Mouse (Mus musculus) cerebellum, postnatal 36 days (tissue): ENCODE measurements at regions not wholly inside any gene's neighbourhood (a gene's known extent, or its start where the extent isn't known, plus 50 kb on each side); places are given as distances from the start of the nearest gene placed in this dataset.

Experiments used
- DNase-seq, 2 experiments: peaks; one replicate each; pipeline ENCODE4 v3.0.0; 2021 to 2022; ENCODE audit warnings: mixed read lengths in 2 of 2

DNA sequence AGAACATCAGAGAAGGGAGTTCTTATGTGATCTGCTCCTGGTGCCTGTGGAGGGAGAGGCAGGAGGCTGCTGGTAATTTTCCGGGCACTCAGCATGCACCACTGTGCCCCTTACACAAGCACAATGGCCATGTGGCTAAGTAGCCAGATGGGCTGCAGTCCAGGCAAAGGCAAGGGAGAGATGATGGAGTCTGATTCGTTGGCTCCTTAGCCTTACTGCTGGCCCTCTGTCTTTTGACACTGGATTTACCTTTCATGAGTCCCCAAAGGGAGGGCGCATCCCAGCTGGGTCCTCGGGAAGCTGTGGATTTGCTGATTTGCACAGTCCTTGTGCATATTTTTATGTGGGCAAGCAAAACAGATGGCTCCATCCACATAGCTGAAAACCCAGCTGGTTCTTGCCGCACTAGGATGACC is 75.6 kb upstream of the 1700025G04Rik start:
- DNase-seq, result peak; percentile 69 to 72

DNA sequence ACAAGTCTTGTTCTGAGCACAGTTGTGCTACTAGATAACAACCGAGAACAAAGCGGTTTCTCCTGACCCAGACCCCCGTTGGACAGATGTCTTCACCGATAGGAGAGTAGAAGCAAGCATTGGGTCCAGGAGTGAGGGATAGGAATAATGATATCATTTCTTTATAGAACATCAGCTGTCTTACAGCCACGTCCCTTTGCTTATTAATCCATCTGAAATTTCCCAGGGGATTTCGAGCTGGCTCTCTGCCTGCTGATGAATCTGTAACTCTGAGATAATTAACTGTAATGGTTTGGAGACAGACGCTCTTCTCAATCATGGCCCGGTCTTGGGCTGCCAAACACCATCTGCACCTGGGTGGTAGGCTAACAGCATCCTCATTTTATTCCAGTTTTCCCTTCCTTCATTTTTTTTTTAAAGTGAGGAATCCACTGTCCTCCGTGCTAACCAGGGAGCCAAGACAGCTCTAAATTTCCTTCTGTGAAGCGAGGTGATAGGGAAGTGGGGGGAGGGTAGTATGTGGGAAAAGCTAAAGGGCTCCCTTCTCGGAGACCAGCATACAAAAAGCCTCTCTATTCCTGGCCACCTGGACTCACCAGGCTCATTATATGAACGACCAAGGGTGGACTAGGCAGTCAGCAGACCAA is 75.0 kb upstream of the 1700025G04Rik start:
- DNase-seq, result peak in 1 of 2 experiments; percentile 29

DNA sequence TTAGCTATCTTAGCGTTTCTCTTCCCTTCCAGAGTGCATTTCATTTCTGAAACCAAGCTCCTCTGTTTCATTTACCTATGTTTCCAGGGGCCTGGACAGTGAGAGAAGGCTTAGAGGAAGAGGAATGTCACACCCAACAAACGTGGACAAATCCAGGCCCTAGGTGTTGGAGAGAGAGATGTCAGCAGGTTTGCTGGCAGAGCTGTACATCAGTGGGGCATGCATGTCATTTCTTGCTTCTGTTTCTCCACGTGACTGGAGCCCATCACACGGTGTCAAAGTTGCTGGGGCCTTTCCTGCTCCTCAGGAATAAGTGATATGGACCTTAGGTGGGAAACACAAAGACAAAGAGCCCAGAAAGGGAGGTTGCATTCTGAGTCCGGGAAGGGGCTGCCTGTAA is 74.3 kb upstream of the 1700025G04Rik start:
- DNase-seq, result no peak

DNA sequence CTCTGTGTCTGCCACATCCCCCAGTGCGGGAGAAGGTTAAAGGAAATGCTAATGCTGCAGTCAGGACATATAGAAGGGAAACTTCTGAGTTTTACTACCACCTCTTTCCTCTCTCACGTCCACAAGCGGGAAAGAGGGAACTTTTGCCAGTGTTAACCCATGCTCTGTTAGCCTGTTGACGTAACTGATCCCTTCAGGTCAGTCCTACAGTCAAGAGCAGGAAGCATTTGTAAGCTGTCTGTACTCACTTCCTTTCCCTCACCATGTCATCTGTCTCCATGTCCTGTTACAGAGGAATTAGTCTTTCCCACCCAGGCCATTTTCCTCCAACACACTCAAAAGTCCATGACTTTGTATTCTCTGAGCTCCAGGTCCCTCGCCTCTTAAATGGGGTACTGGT is 62.5 kb upstream of the 1700025G04Rik start:
- no peak for DNase-seq

DNA sequence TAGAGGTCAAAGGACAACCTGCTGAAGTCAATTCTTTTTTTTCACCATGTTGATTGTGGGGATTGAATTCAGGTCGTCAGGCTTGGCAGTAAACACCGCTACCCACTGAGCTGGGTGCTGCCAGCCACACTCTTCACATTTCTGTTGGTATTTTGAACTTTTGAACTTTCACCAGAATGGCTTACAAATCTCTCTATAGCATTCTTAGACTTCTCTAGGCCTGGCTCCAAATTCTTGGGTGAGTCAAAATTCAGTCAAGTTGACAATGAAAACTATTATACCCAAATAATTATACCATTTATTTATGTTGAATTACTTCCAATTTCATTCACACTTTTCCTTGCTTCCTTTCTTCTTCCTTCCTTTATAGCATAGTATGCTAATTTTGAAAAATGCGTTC is 58.8 kb upstream of the 1700025G04Rik start:
- no peak for DNase-seq

GRCm38 (mm10) chr1:152140175-152140574 is 50.2 kb upstream of the 1700025G04Rik start:
- no peak for DNase-seq
